Mouse (Mus musculus) stomach, embryonic 16.5 days (tissue): Measurements from ENCODE around the gene Ttyh3. TPM values are rescaled to one million over a fixed set of nuclear protein-coding genes. Genes with fewer than 3 reads are reported as not detected.

ENCODE experiments used
- ATAC-seq: fragments of 200-750 bp; cut with Nextera tagmentation; 2 replicates; pipeline ENCODE4 v1.8.0; 2017; ENCODE audit warnings: moderate number of reproducible peaks, moderate TSS enrichment; ENCODE audit not compliant: insufficient read depth, low FRiP score
- H3K27ac ChIP-seq: fragments of 300-500 bp; sonication (generic); 2 replicates; pipeline ENCODE4 v1.5.1; 2014; ENCODE audit warnings: low read length
- H3K27me3 ChIP-seq: fragments of 300-500 bp; sonication (generic); 2 replicates; pipeline ENCODE4 v1.6.1; 2014; ENCODE audit warnings: low read length, control low read depth, mixed read lengths; ENCODE audit not compliant: control insufficient read depth, insufficient read depth
- H3K36me3 ChIP-seq: fragments of 300-500 bp; sonication (generic); 2 replicates; pipeline ENCODE4 v1.6.1; 2014; ENCODE audit warnings: low read length; ENCODE audit not compliant: control insufficient read depth, insufficient read depth
- H3K4me1 ChIP-seq: fragments of 300-500 bp; sonication (generic); 2 replicates; pipeline ENCODE4 v1.6.1; 2014; ENCODE audit warnings: low read length, control low read depth, mixed read lengths; ENCODE audit not compliant: control insufficient read depth, insufficient read depth
- H3K4me2 ChIP-seq: fragments of 300-500 bp; sonication (generic); 2 replicates; pipeline ENCODE4 v1.6.1; 2014; ENCODE audit warnings: low read depth, low read length, mixed read lengths
- H3K4me3 ChIP-seq: fragments of 300-500 bp; sonication (generic); replicated peaks from 2 replicates; pipeline ENCODE4 v1.5.1; 2014; ENCODE audit warnings: mild to moderate bottlenecking, low read length
- H3K9ac ChIP-seq: fragments of 300-500 bp; sonication (generic); 2 replicates; pipeline ENCODE4 v1.6.1; 2014; ENCODE audit warnings: low read length
- H3K9me3 ChIP-seq: fragments of 300-500 bp; sonication (generic); replicated peaks from 2 replicates; pipeline ENCODE4 v1.6.1; 2016; ENCODE audit warnings: low read length, control low read depth; ENCODE audit not compliant: control insufficient read depth
- WGBS: fragments of 180-500 bp; shearing (Covaris S2); extraction: QIAGEN DNeasy Blood & Tissue Kit; methylation state at CpG from one replicate; pipeline ENCODE4 v1.1.7; 2014; 5-methylcytosine and 5-hydroxymethylcytosine counted together
- polyA plus RNA-seq: library from polyadenylated mRNA; unstranded; fragments of >200 nt; fragmentation: Nextera tagmentation; extraction: Ambion mirVana; gene quantifications from 2 replicates; pipeline ENCODE4 v1.2.1, GENCODE M21; 2015

Ttyh3 gene
- polyA plus RNA-seq, 1 experiment from 2014 or later: 17.8 TPM

DNA sequence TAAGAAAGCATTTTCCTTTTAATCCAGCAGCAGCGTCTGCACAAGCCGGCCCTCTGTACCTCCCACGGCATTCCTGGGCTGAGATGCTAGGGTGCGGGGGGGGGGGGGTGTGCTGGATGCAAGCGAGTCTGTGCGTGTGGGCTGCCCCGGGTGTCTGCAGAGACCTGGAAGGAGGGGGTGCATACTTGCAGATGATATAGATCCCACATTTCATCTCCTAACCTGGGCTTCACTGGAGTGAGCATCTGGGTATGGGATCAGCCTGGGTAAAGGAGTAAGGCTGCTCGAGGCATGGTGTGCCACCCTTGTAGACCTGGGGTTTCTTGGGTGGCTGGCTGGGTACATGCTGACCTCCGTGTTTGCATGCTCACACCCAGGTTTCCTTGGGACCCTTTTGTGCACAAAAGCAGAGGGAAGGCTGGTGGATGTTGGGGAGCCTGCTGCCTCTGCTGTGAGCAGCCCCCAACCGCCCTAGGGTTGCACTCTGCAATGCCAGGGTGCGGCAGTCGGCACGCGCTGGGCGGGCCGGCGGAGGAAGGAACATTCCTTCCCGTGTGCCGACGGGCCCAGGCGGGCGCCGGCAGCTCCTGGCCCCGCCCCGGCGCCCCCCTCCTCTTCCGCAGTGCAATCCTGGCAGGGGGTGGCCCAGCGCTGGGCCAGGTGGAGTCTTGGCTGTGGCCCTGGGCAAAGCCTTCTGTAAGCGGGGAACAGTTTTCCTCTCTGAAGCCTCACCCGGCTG is 38.4 kb downstream of the Ttyh3 start:
- Histone ChIP-seq H3K27me3 (peaks cover 6% of the 10 kb centered on the region; the same call in 1 of the 2 replicates), H3K4me3 (peak overlapping the region; percentile 63), H3K27ac (peak overlapping the region; percentile 99), H3K9ac (peak overlapping the region; percentile 82), H3K4me2 (peak overlapping the region; percentile 61), H3K36me3 (peaks cover 2% of the 10 kb centered on the region; the same call in 1 of the 2 replicates), H3K4me1 (peaks cover 50% of the 10 kb centered on the region), H3K9me3 (no peaks in the 10 kb centered on the region)
- 4% methylated on average over 29 of the region's 30 CpGs for WGBS
- ATAC-seq: peak; percentile 19

DNA sequence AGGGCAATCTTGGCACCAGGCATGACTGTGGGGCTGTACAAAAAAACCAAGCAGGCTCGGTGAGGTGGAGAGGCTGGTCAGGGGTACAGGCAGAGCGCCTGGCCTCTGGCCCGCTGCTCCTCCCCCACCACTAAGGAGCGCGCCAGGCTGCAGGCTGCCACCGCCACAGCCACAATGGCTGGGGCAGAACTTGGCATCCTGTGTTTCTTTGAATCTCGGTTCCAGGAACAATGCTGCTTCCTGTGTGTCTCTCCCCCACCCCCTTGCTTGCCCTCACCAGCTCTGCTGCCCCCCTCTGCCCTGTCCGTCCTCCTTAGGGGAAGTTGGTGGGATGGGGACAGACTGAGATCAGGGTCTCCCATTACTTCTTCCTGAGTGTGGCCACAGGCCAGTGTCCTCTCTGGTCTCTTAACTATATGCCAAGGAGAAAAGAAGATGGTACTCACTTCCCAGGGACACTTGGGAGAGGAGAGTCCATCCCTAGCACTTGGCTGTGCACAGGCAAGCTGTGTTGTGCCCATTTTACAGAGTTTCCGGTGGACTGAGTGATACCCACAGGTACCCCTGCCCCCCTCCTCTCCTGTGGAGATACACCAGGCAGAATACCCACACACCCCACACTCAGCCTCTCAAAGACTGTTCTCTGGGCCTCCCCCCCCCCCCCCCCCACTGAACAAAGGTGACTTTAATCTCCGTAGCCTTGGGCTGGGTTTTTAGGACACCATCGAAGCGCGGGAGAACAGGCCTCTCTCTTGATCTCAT is 39.1 kb downstream of the Ttyh3 start:
- Histone ChIP-seq H3K9me3 (no peaks in the 10 kb centered on the region), H3K36me3 (peaks cover 2% of the 10 kb centered on the region; the same call in 1 of the 2 replicates), H3K27ac (peak overlapping the region; percentile 99), H3K27me3 (peaks cover 9% of the 10 kb centered on the region; the same call in 1 of the 2 replicates), H3K4me3 (peak overlapping the region; percentile 63), H3K4me2 (peak overlapping the region; percentile 61), H3K4me1 (peaks cover 50% of the 10 kb centered on the region), H3K9ac (peak overlapping the region; percentile 82)
- WGBS: 24% methylated on average over 13 of the region's 13 CpGs
- no peak for ATAC-seq

DNA sequence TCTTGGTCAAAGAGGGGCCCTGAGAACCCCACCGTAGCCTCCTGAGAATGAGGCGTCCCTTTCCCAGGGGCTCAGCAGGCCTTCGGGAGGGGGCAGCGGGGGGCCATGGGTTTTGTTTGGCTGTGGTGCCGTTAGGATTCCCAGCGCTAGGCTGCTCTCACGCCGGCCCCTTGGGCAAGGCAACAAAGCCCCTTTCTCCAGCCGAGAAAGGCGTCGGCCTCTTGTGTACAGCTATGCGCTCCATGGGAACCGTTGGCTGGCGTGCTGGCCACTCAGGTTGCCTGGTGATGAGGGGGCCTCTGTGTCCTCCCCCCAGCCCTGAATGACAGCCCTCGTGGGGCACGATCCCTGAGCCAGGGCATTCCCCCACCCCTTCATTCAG is 40.2 kb downstream of the Ttyh3 start:
- WGBS: 4% methylated on average over 16 of the region's 16 CpGs
- Histone ChIP-seq H3K27me3 (peaks cover 12% of the 10 kb centered on the region; the same call in 1 of the 2 replicates), H3K4me1 (peaks cover 49% of the 10 kb centered on the region), H3K36me3 (peaks cover under 1% of the 10 kb centered on the region; the same call in 1 of the 2 replicates), H3K4me2 (peak overlapping the region; percentile 61), H3K9ac (peak overlapping the region; percentile 82), H3K27ac (peak overlapping the region; percentile 99), H3K4me3 (peak overlapping the region; percentile 63), H3K9me3 (no peaks in the 10 kb centered on the region)
- ATAC-seq: no peak

DNA sequence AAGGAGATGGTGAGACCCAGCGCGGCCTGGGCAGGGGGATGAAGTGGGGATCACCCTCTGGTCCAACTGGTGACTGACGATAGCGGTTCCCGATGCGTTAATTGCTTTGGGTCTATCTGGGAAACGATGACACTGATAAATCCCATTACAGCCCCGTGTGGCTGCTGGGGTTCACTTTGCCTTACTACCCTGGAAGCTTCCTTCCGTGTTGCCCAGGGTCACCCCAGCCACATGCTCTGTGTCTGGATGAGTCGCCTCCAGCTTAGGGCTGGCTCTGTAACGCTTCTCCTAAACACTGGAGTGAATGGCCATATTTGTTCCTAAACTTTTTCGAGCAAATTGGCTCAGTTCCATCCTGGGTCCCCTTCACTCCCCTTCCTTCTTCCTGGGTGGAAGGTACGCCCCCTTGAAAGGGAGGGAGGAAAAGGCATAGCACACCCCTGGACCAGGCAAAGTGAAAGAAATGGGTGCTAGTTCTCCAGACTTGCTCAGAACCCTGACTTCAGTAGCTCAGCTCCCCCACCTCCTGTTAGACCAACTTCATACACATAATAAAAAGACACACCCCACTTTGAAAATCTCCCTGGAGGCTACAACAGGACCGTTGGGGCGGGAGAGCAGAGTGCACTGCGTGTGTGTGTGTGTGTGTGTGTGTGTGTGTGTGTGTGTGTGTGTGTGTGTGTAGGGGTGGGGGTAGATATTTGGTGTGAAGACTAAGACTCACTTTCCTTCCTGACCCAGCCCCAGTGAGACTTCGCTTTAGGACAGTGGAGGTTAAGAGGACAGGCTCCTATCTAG is 40.8 kb downstream of the Ttyh3 start:
- peak overlapping the region; percentile 63 for H3K4me3 ChIP-seq
- peaks cover 12% of the 10 kb centered on the region; the same call in 1 of the 2 replicates for H3K27me3 ChIP-seq
- no peaks in the 10 kb centered on the region for H3K9me3 ChIP-seq
- H3K27ac ChIP-seq: peak overlapping the region; percentile 99
- WGBS: 2% methylated on average over 17 of the region's 17 CpGs
- H3K36me3 ChIP-seq: no peaks in the 10 kb centered on the region; the same call in 1 of the 2 replicates
- H3K4me1 ChIP-seq: peaks cover 49% of the 10 kb centered on the region
- peak overlapping the region; percentile 82 for H3K9ac ChIP-seq
- no peak for ATAC-seq
- H3K4me2 ChIP-seq: peak overlapping the region; percentile 61

DNA sequence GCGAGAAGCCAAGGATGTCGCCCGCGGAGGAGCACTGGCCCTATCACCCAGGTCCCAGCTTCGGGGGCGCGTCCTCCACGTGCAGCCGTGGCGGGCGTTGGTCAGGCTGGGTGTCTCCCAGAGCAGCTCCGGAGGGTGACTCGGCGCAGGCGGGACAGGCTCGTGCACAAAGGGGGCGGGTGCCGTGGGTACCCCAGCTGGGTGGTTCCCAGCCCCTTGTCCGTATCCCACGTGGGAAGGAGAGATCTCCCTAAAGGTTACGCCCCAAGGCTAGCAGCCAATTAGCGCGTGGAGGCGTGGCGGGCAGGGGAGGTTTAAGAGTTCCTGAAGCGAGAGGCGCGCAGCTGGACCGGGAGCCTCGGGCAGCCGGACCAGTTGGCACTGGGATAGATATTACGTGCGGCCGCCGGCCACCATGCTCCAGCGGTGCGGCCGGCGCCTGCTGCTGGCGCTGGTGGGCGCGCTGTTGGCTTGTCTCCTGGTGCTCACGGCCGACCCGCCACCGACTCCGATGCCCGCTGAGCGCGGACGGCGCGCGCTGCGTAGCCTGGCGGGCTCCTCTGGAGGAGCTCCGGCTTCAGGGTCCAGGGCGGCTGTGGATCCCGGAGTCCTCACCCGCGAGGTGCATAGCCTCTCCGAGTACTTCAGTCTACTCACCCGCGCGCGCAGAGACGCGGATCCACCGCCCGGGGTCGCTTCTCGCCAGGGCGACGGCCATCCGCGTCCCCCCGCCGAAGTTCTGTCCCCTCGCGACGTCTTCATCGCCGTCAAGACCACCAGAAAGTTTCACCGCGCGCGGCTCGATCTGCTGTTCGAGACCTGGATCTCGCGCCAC is 41.6 kb downstream of the Ttyh3 start, which contains the start of gene Lfng:
Lfng (plus strand) TSS at position 320 of the 835 bp plus-strand sequence.
- ATAC-seq: peak; percentile 68
- no peaks in the 10 kb centered on the region for H3K9me3 ChIP-seq
- H3K36me3 ChIP-seq: no peaks in the 10 kb centered on the region
- H3K4me3 ChIP-seq: peak within 1 kb of the TSS; percentile 63
- H3K27me3 ChIP-seq: peaks cover 12% of the 10 kb centered on the region; the same call in 1 of the 2 replicates
- under 1% methylated on average over 86 of the region's 91 CpGs for WGBS
- peak within 1 kb of the TSS; percentile 82 for H3K9ac ChIP-seq
- peak within 1 kb of the TSS; percentile 61 for H3K4me2 ChIP-seq
- peak within 1 kb of the TSS; percentile 99 for H3K27ac ChIP-seq
- peaks cover 48% of the 10 kb centered on the region for H3K4me1 ChIP-seq

DNA sequence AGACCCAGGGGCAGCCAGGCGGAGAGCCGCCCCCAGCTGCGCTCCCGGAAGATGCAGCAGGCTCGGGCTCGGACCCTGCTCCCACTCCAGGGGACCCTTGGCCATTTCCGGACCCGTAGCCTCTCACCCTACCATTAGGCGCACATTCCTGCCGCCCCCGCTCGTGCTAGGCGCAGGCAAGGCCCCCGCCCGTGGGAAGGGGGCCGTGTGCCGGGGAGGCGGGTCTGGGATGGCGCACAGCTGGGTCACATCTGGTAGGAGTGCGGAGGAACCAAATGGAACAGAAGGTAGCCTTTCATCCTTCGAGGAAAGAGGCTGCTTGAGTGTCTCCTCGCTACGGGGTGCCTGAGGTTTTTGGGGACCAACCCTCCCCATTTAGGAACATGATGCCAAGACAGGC is 42.4 kb downstream of the Ttyh3 start:
- Histone ChIP-seq H3K27me3 (peaks cover 12% of the 10 kb centered on the region; the same call in 1 of the 2 replicates), H3K4me3 (peak overlapping the region; percentile 63), H3K4me1 (peaks cover 40% of the 10 kb centered on the region), H3K9ac (peak overlapping the region; percentile 44), H3K9me3 (no peaks in the 10 kb centered on the region), H3K27ac (peak overlapping the region; percentile 78), H3K4me2 (peak overlapping the region; percentile 61), H3K36me3 (no peaks in the 10 kb centered on the region)
- 3% methylated on average over 23 of the region's 23 CpGs for WGBS
- ATAC-seq: no peak

DNA sequence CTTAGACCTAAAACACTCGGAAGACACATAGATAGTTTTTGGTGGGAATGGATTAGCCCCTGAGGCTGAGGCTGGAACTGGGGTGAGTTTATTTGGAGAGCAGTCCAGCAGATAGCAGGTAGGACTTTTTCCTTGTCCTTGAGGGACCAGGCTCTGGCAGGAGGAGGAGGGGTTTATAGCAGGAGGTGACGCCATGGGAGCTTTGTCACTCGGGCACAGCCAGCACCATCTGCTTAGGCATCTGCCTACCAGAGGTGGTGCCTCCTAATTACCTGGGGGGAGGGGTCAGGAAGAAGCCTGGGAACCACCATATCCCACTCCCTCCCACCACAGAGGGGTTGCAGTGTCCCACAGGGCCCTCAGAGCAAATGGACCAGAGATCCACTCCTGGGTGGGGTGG is 43.6 kb downstream of the Ttyh3 start:
- H3K4me3 ChIP-seq: no peak overlapping the region
- no peak overlapping the region for H3K9ac ChIP-seq
- no peak overlapping the region for H3K27ac ChIP-seq
- no peak for ATAC-seq
- H3K4me2 ChIP-seq: no peak overlapping the region
- H3K9me3 ChIP-seq: no peaks in the 10 kb centered on the region
- H3K36me3 ChIP-seq: no peaks in the 10 kb centered on the region
- H3K4me1 ChIP-seq: peaks cover 28% of the 10 kb centered on the region
- peaks cover 12% of the 10 kb centered on the region; the same call in 1 of the 2 replicates for H3K27me3 ChIP-seq
- WGBS: 35% methylated on average over 3 of the region's 3 CpGs

DNA sequence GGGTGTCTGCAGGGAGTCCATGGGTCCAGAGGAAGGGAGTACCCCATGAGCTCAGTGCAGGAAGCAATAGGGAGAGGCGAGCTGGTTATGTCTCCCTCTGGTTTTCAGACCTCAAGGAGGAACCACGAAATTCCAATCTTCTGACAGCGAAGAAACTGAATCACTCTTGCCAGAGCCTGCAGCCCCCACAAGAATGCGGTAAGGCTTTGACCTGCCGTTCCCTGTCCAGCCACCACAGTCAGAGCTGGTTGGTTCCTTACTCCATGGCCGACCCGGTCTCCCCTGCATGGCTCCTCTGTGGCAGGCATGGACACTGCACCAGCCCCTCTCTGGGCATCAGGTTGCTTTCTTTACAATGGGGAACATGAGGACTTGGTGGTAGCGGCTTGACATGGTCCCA is 44.4 kb downstream of the Ttyh3 start:
- H3K4me1 ChIP-seq: peaks cover 20% of the 10 kb centered on the region
- ATAC-seq: no peak
- H3K4me2 ChIP-seq: no peak overlapping the region
- WGBS: 58% methylated on average over 8 of the region's 8 CpGs
- no peak overlapping the region for H3K4me3 ChIP-seq
- peaks cover 12% of the 10 kb centered on the region; the same call in 1 of the 2 replicates for H3K27me3 ChIP-seq
- no peak overlapping the region for H3K9ac ChIP-seq
- H3K27ac ChIP-seq: no peak overlapping the region
- H3K9me3 ChIP-seq: no peaks in the 10 kb centered on the region
- H3K36me3 ChIP-seq: no peaks in the 10 kb centered on the region
